Mouse (Mus musculus) kidney, postnatal 0 days (tissue): Measurements from ENCODE around the gene Hist1h2bh. TPM values are rescaled to one million over a fixed set of nuclear protein-coding genes. Genes with fewer than 3 reads are reported as not detected.

ENCODE experiments used
- ATAC-seq: fragments of 200-750 bp; cut with Nextera tagmentation; replicated peaks from 2 replicates; pipeline ENCODE4 v1.8.0; 2017; ENCODE audit warnings: low read depth, moderate number of reproducible peaks, moderate TSS enrichment, moderate library complexity; ENCODE audit not compliant: low FRiP score
- DNase-seq: peaks from one replicate; pipeline ENCODE4 v3.0.0-alpha.2; 2016; ENCODE audit warnings: low spot score
- H3K27ac ChIP-seq: fragments of 300-500 bp; sonication (generic); 2 replicates; pipeline ENCODE4 v1.5.1; 2014; ENCODE audit warnings: mild to moderate bottlenecking
- H3K27me3 ChIP-seq: fragments of 300-500 bp; sonication (generic); 2 replicates; pipeline ENCODE4 v1.6.1; 2014; ENCODE audit warnings: low read length, mixed read lengths; ENCODE audit not compliant: insufficient read depth
- H3K36me3 ChIP-seq: fragments of 300-500 bp; sonication (generic); 2 replicates; pipeline ENCODE4 v1.6.1; 2014; ENCODE audit warnings: low read length, mixed read lengths; ENCODE audit not compliant: insufficient read depth
- H3K4me1 ChIP-seq: fragments of 300-500 bp; sonication (generic); replicated peaks from 2 replicates; pipeline ENCODE4 v1.6.1; 2014; ENCODE audit warnings: antibody characterized with exemption, low read length, mixed read lengths; ENCODE audit not compliant: insufficient read depth
- H3K4me2 ChIP-seq: fragments of 300-500 bp; sonication (generic); 2 replicates; pipeline ENCODE4 v1.6.1; 2014; ENCODE audit warnings: mild to moderate bottlenecking, low read length, moderate library complexity, mixed read lengths
- H3K4me3 ChIP-seq: fragments of 300-500 bp; sonication (generic); replicated peaks from 2 replicates; pipeline ENCODE4 v1.5.1; 2014; ENCODE audit warnings: low read depth, low read length
- H3K9ac ChIP-seq: fragments of 300-500 bp; sonication (generic); 2 replicates; pipeline ENCODE4 v1.6.1; 2014; ENCODE audit warnings: low read depth, low read length
- H3K9me3 ChIP-seq: fragments of 300-500 bp; sonication (generic); replicated peaks from 2 replicates; pipeline ENCODE4 v1.6.1; 2016; ENCODE audit warnings: low read length, inconsistent platforms, mixed read lengths
- CTCF ChIP-seq: IDR thresholded peaks from 2 replicates; pipeline ENCODE4 v1.5.1; 2016; ENCODE audit warnings: antibody characterized with exemption, low read depth, mild to moderate bottlenecking, moderate library complexity
- WGBS: fragments of 180-500 bp; shearing (Covaris S2); extraction: QIAGEN DNeasy Blood & Tissue Kit; methylation state at CpG from one replicate; pipeline ENCODE4 v1.1.7; 2014; 5-methylcytosine and 5-hydroxymethylcytosine counted together
- polyA plus RNA-seq: library from polyadenylated mRNA; unstranded; fragments of >200 nt; fragmentation: Nextera tagmentation; extraction: Ambion mirVana; gene quantifications from 2 replicates; pipeline ENCODE4 v1.2.1, GENCODE M21; 2015

Gene Hist1h2bh
- polyA plus RNA-seq, 1 experiment from 2014 or later = 0.37 TPM

- Histone ChIP-seq H3K4me3 (no peak overlapping the region), H3K4me1 (0 out of 2 replicates have a peak, but pooled peaks cover 4% of the 10 kb centered on the region), H3K4me2 (no peak overlapping the region), H3K27ac (no peak overlapping the region), H3K9ac (no peak overlapping the region), H3K27me3 (no peaks in the 10 kb centered on the region), H3K9me3 (no peaks in the 10 kb centered on the region), H3K36me3 (no peaks in the 10 kb centered on the region)
- TF ChIP-seq CTCF = no peak
- 47% methylated on average over 9 of the region's 9 CpGs for WGBS
- DNase-seq = no peak
- ATAC-seq = no peak
Measured at GRCm38 (mm10) chr13:23502031-23502567, 41.1 kb downstream of the Hist1h2bh start.

GRCm38 (mm10) chr13:23501511-23501910 lies 41.7 kb downstream of the Hist1h2bh start:
- no peak overlapping the region for H3K4me2 ChIP-seq
- H3K4me3 ChIP-seq = no peak overlapping the region
- 0 out of 2 replicates have a peak, but pooled peaks cover 4% of the 10 kb centered on the region for H3K4me1 ChIP-seq
- 34% methylated on average over 5 of the region's 5 CpGs for WGBS
- H3K36me3 ChIP-seq = no peaks in the 10 kb centered on the region
- DNase-seq (no peak), ATAC-seq (no peak)
- no peak overlapping the region for H3K27ac ChIP-seq
- no peak overlapping the region for H3K9ac ChIP-seq
- no peaks in the 10 kb centered on the region for H3K9me3 ChIP-seq
- H3K27me3 ChIP-seq = no peaks in the 10 kb centered on the region
- no peak for TF ChIP-seq CTCF

GRCm38 (mm10) chr13:23500424-23501200 lies 42.6 kb downstream of the Hist1h2bh start:
- Histone ChIP-seq H3K4me3 (no peak overlapping the region), H3K9ac (no peak overlapping the region), H3K4me1 (0 out of 2 replicates have a peak, but pooled peaks cover 4% of the 10 kb centered on the region), H3K27ac (no peak overlapping the region), H3K36me3 (no peaks in the 10 kb centered on the region), H3K4me2 (no peak overlapping the region), H3K27me3 (no peaks in the 10 kb centered on the region), H3K9me3 (no peaks in the 10 kb centered on the region)
- DNase-seq (no peak), ATAC-seq (0 out of 2 replicates have a peak, but pooled peaks have one; percentile 58)
- 4% methylated on average over 17 of the region's 17 CpGs for WGBS
- TF ChIP-seq CTCF = no peak

GRCm38 (mm10) chr13:23499943-23500342 lies 43.2 kb downstream of the Hist1h2bh start:
- Histone ChIP-seq H3K4me2 (no peak overlapping the region), H3K4me1 (0 out of 2 replicates have a peak, but pooled peaks cover 4% of the 10 kb centered on the region), H3K27ac (no peak overlapping the region), H3K9me3 (no peaks in the 10 kb centered on the region), H3K36me3 (no peaks in the 10 kb centered on the region), H3K4me3 (no peak overlapping the region), H3K27me3 (no peaks in the 10 kb centered on the region), H3K9ac (no peak overlapping the region)
- ATAC-seq (no peak), DNase-seq (no peak)
- TF ChIP-seq CTCF = no peak
- 34% methylated on average over 7 of the region's 7 CpGs for WGBS

- H3K36me3 ChIP-seq = no peaks in the 10 kb centered on the region
- 10% methylated on average over 10 of the region's 10 CpGs for WGBS
- H3K4me2 ChIP-seq = peak overlapping the region; percentile 57
- H3K9ac ChIP-seq = no peak overlapping the region
- H3K27ac ChIP-seq = no peak overlapping the region
- H3K4me1 ChIP-seq = 0 out of 2 replicates have a peak, but pooled peaks cover 4% of the 10 kb centered on the region
- ATAC-seq (no peak), DNase-seq (no peak)
- TF ChIP-seq CTCF = no peak
- peak overlapping the region; percentile 33 for H3K4me3 ChIP-seq
- no peaks in the 10 kb centered on the region for H3K27me3 ChIP-seq
- no peaks in the 10 kb centered on the region for H3K9me3 ChIP-seq
Measured at GRCm38 (mm10) chr13:23498653-23499052, 44.5 kb downstream of the Hist1h2bh start.

GRCm38 (mm10) chr13:23497656-23498321 lies 45.4 kb downstream of the Hist1h2bh start:
- no peak for DNase-seq
- TF ChIP-seq CTCF = no peak
- H3K4me2 ChIP-seq = peak overlapping the region; percentile 57
- H3K9me3 ChIP-seq = no peaks in the 10 kb centered on the region
- no peak overlapping the region for H3K27ac ChIP-seq
- H3K27me3 ChIP-seq = no peaks in the 10 kb centered on the region
- H3K9ac ChIP-seq = no peak overlapping the region
- no peaks in the 10 kb centered on the region for H3K36me3 ChIP-seq
- peak overlapping the region; percentile 33 for H3K4me3 ChIP-seq
- 10% methylated on average over 19 of the region's 19 CpGs for WGBS
- ATAC-seq = no peak; the same call in 1 of the 2 replicates
- H3K4me1 ChIP-seq = 0 out of 2 replicates have a peak, but pooled peaks cover 4% of the 10 kb centered on the region
